Mouse (Mus musculus) hindbrain, embryonic 10.5 days (tissue): Measurements from ENCODE around the gene Stk38l. TPM values are rescaled to one million over a fixed set of nuclear protein-coding genes. Genes with fewer than 3 reads are reported as not detected.

ENCODE experiments used
- DNase-seq: peaks from one replicate; pipeline ENCODE4 v3.0.0-alpha.2; 2017; ENCODE audit warnings: low spot score
- H3K27ac ChIP-seq: fragments of 300-500 bp; sonication (generic); 2 replicates; pipeline ENCODE4 v1.5.1; 2016; ENCODE audit warnings: mild to moderate bottlenecking, moderate library complexity
- H3K27me3 ChIP-seq: fragments of 300-500 bp; sonication (generic); 2 replicates; pipeline ENCODE4 v1.6.1; 2016; ENCODE audit warnings: mild to moderate bottlenecking; ENCODE audit not compliant: poor library complexity, insufficient read depth, severe bottlenecking
- H3K36me3 ChIP-seq: fragments of 300-500 bp; sonication (generic); 2 replicates; pipeline ENCODE4 v1.6.1; 2016; ENCODE audit warnings: mild to moderate bottlenecking, moderate library complexity
- H3K4me1 ChIP-seq: fragments of 300-500 bp; sonication (generic); replicated peaks from 2 replicates; pipeline ENCODE4 v1.6.1; 2016; ENCODE audit warnings: mild to moderate bottlenecking
- H3K4me3 ChIP-seq: fragments of 300-500 bp; sonication (generic); 2 replicates; pipeline ENCODE4 v1.5.1; 2016; ENCODE audit warnings: mild to moderate bottlenecking, moderate library complexity
- H3K9me3 ChIP-seq: fragments of 300-500 bp; sonication (generic); 2 replicates; pipeline ENCODE4 v1.6.1; 2016; ENCODE audit warnings: mild to moderate bottlenecking, moderate library complexity
- WGBS: fragments of 180-500 bp; shearing (Covaris S2); methylation state at CpG from one replicate; pipeline ENCODE4 v1.1.7; 2016; 5-methylcytosine and 5-hydroxymethylcytosine counted together
- polyA plus RNA-seq: library from polyadenylated mRNA; unstranded; fragments of >200 nt; fragmentation: Nextera tagmentation; extraction: Ambion mirVana; gene quantifications from 2 replicates; pipeline ENCODE4 v1.2.1, GENCODE M21; 2016

The Stk38l gene
- polyA plus RNA-seq, 1 experiment from 2014 or later = 18.0 TPM

DNA sequence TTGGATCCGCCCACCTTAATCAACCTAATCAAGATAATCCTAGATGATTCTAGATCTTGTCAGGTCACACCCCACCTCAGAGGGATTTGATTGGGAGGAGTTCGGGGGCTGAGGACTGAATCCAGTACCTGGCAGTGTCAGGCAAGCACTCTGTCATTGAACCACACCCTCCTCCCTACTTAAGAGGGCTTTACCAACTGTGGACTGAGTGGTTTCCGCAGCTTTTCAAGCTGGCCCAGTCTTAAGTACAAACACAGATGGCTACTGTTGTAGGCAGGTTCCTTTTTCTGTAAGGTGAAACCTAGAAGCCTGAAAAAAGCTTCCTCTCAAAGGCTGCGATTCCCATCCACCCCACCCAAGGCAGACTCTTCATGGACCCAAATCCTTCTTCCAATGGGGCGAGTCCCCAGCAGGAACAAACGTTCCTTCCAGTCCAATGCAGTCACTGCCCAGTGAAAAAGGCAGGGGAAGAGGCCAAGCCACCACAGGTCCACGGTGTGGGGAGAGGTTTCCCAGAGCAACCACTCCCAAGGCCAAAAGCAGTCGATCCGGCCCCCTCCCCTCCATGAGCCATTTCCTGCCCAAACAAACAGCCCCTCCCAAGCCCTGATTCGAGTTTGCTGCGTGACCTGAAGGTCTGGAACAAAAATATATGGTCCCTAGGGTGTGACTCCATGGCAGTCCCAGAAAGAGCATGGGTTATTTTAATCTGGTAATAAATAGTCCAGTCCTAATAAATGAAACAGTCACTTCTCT, 22.5 kb upstream of the Stk38l start:
- Histone ChIP-seq H3K4me1 (no peaks in the 10 kb centered on the region), H3K4me3 (no peak overlapping the region), H3K27me3 (no peaks in the 10 kb centered on the region), H3K36me3 (no peaks in the 10 kb centered on the region), H3K27ac (no peak overlapping the region), H3K9me3 (no peaks in the 10 kb centered on the region)
- DNase-seq = no peak
- 74% methylated on average over 11 of the region's 11 CpGs for WGBS

- Histone ChIP-seq H3K9me3 (no peaks in the 10 kb centered on the region), H3K36me3 (no peaks in the 10 kb centered on the region), H3K4me3 (no peak overlapping the region), H3K27me3 (no peaks in the 10 kb centered on the region), H3K27ac (no peak overlapping the region), H3K4me1 (no peaks in the 10 kb centered on the region)
- no peak for DNase-seq
- 93% methylated on average over 3 of the region's 3 CpGs for WGBS
These were observed 21.4 kb upstream of the Stk38l start for GRCm38 (mm10) chr6:146703351-146703750.

DNA sequence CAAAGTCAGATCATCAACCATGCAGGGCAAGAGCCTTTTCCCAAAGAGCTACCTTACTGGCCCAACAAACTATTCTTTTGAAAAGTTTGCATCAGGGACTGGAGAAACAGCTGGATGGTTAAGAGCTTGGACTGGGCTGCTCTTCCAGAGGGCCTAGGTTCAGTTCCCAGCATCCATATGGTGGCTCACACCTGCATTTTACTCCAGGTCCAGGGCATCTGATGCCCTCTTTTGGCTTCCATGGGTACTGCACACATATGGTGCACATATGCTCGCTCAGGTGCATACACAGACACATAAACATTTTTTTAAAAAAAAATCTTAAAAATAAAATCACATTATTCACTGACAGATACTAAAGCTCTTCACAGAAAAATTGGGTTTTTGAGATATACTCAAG, 19.2 kb upstream of the Stk38l start:
- WGBS = 96% methylated on average over 1 of the region's 1 CpGs
- Histone ChIP-seq H3K36me3 (no peaks in the 10 kb centered on the region), H3K27ac (no peak overlapping the region), H3K4me3 (no peak overlapping the region), H3K9me3 (no peaks in the 10 kb centered on the region), H3K4me1 (no peaks in the 10 kb centered on the region), H3K27me3 (no peaks in the 10 kb centered on the region)
- no peak for DNase-seq

- no peak for DNase-seq
- Histone ChIP-seq H3K9me3 (no peaks in the 10 kb centered on the region), H3K4me1 (no peaks in the 10 kb centered on the region), H3K27ac (no peak overlapping the region), H3K36me3 (no peaks in the 10 kb centered on the region), H3K27me3 (no peaks in the 10 kb centered on the region), H3K4me3 (no peak overlapping the region)
- WGBS = 86% methylated on average over 1 of the region's 1 CpGs
These were observed 5.2 kb upstream of the Stk38l start for GRCm38 (mm10) chr6:146719606-146720005.

DNA sequence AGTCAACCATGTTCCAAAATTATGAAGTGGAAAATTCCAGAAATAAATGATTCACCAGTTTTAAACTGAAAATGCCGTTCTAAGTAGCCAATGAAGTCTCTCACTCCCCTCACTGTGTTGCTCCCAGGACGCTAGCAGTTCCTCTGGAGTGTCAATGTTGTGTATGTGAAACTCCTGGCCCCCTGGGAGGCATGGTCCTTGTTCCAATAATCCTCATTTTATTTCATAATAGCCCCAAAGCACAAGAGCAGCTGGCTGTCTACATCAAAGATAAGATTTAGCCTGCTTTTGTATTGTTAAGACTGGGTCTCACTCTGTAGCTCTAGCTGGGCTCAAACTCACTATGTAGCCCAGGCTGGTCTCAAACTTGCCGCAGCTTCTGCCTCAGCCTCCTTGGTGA, 990 bp upstream of the Stk38l start:
- Histone ChIP-seq H3K27ac (no peak overlapping the region), H3K4me1 (peaks cover 9% of the 10 kb centered on the region), H3K9me3 (no peaks in the 10 kb centered on the region), H3K4me3 (no peak overlapping the region), H3K36me3 (no peaks in the 10 kb centered on the region), H3K27me3 (no peaks in the 10 kb centered on the region)
- 94% methylated on average over 3 of the region's 3 CpGs for WGBS
- no peak for DNase-seq

DNA sequence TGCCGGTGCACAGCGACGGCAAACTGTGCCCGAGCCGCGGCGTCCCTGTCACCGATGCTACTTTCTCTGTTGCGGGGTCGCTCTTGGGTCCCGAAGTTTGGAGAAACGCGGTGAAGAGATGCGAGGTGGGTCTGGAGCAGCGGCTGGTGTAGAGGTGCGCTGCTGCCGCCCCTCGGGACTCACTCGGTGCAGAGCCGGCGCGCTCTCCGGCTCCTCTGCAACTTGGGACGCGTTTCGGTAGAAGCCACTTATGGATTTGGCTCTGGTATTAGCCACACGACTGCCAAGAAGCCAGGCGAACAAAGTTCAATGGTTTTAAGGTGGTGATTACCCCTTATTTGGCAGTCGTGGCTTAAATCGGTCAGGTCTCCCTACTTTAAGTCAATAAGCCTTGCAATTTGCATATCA, 593 bp downstream of the Stk38l start:
- under 1% methylated on average over 30 of the region's 30 CpGs for WGBS
- H3K4me1 ChIP-seq = peaks cover 9% of the 10 kb centered on the region
- peak overlapping the region; percentile 72 for H3K4me3 ChIP-seq
- H3K27ac ChIP-seq = peak overlapping the region; percentile 91
- H3K36me3 ChIP-seq = no peaks in the 10 kb centered on the region
- no peak for DNase-seq
- H3K27me3 ChIP-seq = no peaks in the 10 kb centered on the region
- H3K9me3 ChIP-seq = no peaks in the 10 kb centered on the region

GRCm38 (mm10) chr6:146731031-146731430, 6.2 kb downstream of the Stk38l start:
- Histone ChIP-seq H3K36me3 (no peaks in the 10 kb centered on the region), H3K9me3 (no peaks in the 10 kb centered on the region), H3K27ac (no peak overlapping the region), H3K4me1 (peaks cover 11% of the 10 kb centered on the region), H3K27me3 (no peaks in the 10 kb centered on the region), H3K4me3 (no peak overlapping the region)
- no peak for DNase-seq
- WGBS = 91% methylated on average over 1 of the region's 1 CpGs

DNA sequence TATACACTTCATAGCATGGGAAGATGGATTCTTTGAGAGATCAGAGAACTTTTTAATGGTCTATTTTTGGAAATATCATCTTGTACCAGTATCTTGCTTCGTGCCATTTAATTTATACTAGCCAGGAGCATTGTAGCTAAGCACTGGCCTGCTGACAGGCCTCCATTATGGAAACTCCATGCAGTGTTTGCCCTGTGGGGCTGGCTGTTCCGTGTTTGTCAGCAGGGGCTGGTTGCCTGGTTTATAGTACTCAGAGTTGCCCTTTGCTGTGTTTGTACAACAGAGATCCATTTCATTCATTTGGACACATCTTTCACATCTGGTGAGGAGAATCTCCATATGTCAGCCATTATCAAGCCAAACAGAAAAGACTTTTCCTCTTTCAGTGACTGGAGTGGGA, 6.9 kb downstream of the Stk38l start:
- Histone ChIP-seq H3K36me3 (no peaks in the 10 kb centered on the region), H3K9me3 (no peaks in the 10 kb centered on the region), H3K27me3 (no peaks in the 10 kb centered on the region), H3K4me1 (peaks cover 9% of the 10 kb centered on the region; the same call in 1 of the 2 replicates), H3K27ac (no peak overlapping the region), H3K4me3 (no peak overlapping the region)
- WGBS = 57% methylated on average over 2 of the region's 2 CpGs
- no peak for DNase-seq

DNA sequence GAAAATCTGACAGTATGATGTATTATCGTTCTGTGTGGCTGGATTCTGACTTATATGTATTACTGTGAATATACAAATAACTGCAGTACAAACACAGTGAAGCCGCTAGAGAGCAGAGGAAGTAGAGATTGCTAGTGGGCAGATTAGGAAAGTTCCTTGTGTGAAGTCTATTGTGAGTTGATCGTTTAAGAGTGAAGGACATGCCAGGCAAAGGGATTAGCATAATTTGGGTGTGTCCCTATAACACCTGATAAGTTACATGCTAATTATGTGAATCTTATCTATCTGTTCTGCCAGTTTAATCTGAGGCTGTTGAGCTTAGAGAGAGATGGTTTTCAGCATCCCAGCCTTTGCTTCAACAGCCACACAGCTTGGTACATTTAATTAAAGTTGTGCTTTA, 7.4 kb downstream of the Stk38l start:
- 89% methylated on average over 3 of the region's 3 CpGs for WGBS
- no peak overlapping the region for H3K4me3 ChIP-seq
- no peaks in the 10 kb centered on the region for H3K36me3 ChIP-seq
- H3K27ac ChIP-seq = no peak overlapping the region
- peaks cover 12% of the 10 kb centered on the region; the same call in 1 of the 2 replicates for H3K4me1 ChIP-seq
- H3K9me3 ChIP-seq = no peaks in the 10 kb centered on the region
- H3K27me3 ChIP-seq = no peaks in the 10 kb centered on the region
- no peak for DNase-seq

DNA sequence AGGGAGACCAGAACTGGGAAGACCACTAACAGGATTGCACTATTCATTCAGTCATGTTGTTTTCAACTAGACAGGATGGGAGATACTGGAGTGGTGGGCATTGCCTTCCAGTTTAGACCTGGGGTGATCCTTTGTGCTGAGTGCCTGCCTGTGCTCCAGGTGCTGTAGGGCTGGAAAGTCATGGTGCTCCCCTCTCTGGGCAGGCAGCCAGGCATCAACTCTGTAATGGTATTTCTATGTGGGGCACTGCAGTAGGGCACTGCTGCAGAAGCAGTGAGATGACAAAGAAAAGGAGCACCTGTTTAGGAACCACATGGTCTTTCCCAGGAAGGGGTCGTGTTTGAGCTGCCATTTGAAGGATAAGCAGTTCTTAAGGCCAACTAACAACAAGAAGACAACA, 7.9 kb downstream of the Stk38l start:
- Histone ChIP-seq H3K36me3 (no peaks in the 10 kb centered on the region), H3K27me3 (no peaks in the 10 kb centered on the region), H3K4me3 (no peak overlapping the region), H3K27ac (no peak overlapping the region), H3K4me1 (peaks cover 14% of the 10 kb centered on the region; the same call in 1 of the 2 replicates), H3K9me3 (no peaks in the 10 kb centered on the region)
- 50% methylated on average over 1 of the region's 1 CpGs for WGBS
- DNase-seq = no peak

GRCm38 (mm10) chr6:146733554-146733953, 8.8 kb downstream of the Stk38l start:
- no peak for DNase-seq
- Histone ChIP-seq H3K36me3 (no peaks in the 10 kb centered on the region), H3K27ac (no peak overlapping the region), H3K4me1 (peaks cover 14% of the 10 kb centered on the region; the same call in 1 of the 2 replicates), H3K27me3 (no peaks in the 10 kb centered on the region), H3K4me3 (no peak overlapping the region), H3K9me3 (no peaks in the 10 kb centered on the region)
- 76% methylated on average over 1 of the region's 1 CpGs for WGBS

GRCm38 (mm10) chr6:146738889-146739288, 14.1 kb downstream of the Stk38l start:
- H3K27me3 ChIP-seq = no peaks in the 10 kb centered on the region
- WGBS = 87% methylated on average over 1 of the region's 1 CpGs
- 0 out of 2 replicates have a peak, but pooled peaks cover 6% of the 10 kb centered on the region for H3K4me1 ChIP-seq
- no peak overlapping the region for H3K4me3 ChIP-seq
- no peaks in the 10 kb centered on the region for H3K36me3 ChIP-seq
- H3K27ac ChIP-seq = no peak overlapping the region
- DNase-seq = no peak
- no peaks in the 10 kb centered on the region for H3K9me3 ChIP-seq

- Histone ChIP-seq H3K4me1 (0 out of 2 replicates have a peak, but pooled peaks cover 6% of the 10 kb centered on the region), H3K4me3 (no peak overlapping the region), H3K9me3 (no peaks in the 10 kb centered on the region), H3K27me3 (no peaks in the 10 kb centered on the region), H3K27ac (no peak overlapping the region), H3K36me3 (no peaks in the 10 kb centered on the region)
- DNase-seq = no peak
These were observed 15.9 kb downstream of the Stk38l start for GRCm38 (mm10) chr6:146740724-146741123.
